Mouse (Mus musculus) intestine, postnatal 0 days (tissue): ENCODE results near the gene Tgfb1. TPM values are rescaled to one million over a fixed set of nuclear protein-coding genes. Genes with fewer than 3 reads are reported as not detected.

Experiments
- ATAC-seq: fragments of 200-750 bp; cut with Nextera tagmentation; 2 replicates; pipeline ENCODE4 v1.8.0; 2017; ENCODE audit warnings: mild to moderate bottlenecking, moderate TSS enrichment, moderate library complexity
- H3K27ac ChIP-seq: fragments of 300-500 bp; sonication (generic); 2 replicates; pipeline ENCODE4 v1.5.1; 2014; ENCODE audit warnings: mild to moderate bottlenecking, low read depth, low read length, moderate library complexity
- H3K27me3 ChIP-seq: fragments of 300-500 bp; sonication (generic); replicated peaks from 2 replicates; pipeline ENCODE4 v1.6.1; 2014; ENCODE audit warnings: low read length, mixed read lengths; ENCODE audit not compliant: control insufficient read depth, insufficient read depth
- H3K36me3 ChIP-seq: fragments of 300-500 bp; sonication (generic); 2 replicates; pipeline ENCODE4 v1.6.1; 2014; ENCODE audit warnings: mild to moderate bottlenecking, moderate library complexity; ENCODE audit not compliant: control insufficient read depth, insufficient read depth
- H3K4me1 ChIP-seq: fragments of 300-500 bp; sonication (generic); replicated peaks from 2 replicates; pipeline ENCODE4 v1.6.1; 2014; ENCODE audit warnings: antibody characterized with exemption, low read length, mixed read lengths; ENCODE audit not compliant: control insufficient read depth, insufficient read depth
- H3K4me2 ChIP-seq: fragments of 300-500 bp; sonication (generic); replicated peaks from 2 replicates; pipeline ENCODE4 v1.6.1; 2014; ENCODE audit warnings: low read depth, mild to moderate bottlenecking, moderate library complexity
- H3K4me3 ChIP-seq: fragments of 300-500 bp; sonication (generic); 2 replicates; pipeline ENCODE4 v1.5.1; 2014; ENCODE audit warnings: low read depth, low read length
- H3K9ac ChIP-seq: fragments of 300-500 bp; sonication (generic); 2 replicates; pipeline ENCODE4 v1.6.1; 2014; ENCODE audit warnings: mild to moderate bottlenecking, low read depth, low read length
- H3K9me3 ChIP-seq: fragments of 300-500 bp; sonication (generic); 2 replicates; pipeline ENCODE4 v1.6.1; 2016; ENCODE audit warnings: mixed run types; ENCODE audit not compliant: control insufficient read depth
- CTCF ChIP-seq: sonication (generic); IDR thresholded peaks from 2 replicates; pipeline ENCODE4 v1.5.1; 2016; ENCODE audit warnings: low read depth, mild to moderate bottlenecking, control low read depth, antibody characterized with exemption, moderate library complexity
- WGBS: fragments of 180-500 bp; shearing (Covaris S2); extraction: QIAGEN DNeasy Blood & Tissue Kit; methylation state at CpG from one replicate; pipeline ENCODE4 v1.1.7; 2014; 5-methylcytosine and 5-hydroxymethylcytosine counted together
- polyA plus RNA-seq: library from polyadenylated mRNA; unstranded; fragments of >200 nt; fragmentation: Nextera tagmentation; extraction: Ambion mirVana; gene quantifications from 2 replicates; pipeline ENCODE4 v1.2.1, GENCODE M21; 2015

Tgfb1 gene
- polyA plus RNA-seq, 1 experiment from 2014 or later, result 1.7 TPM

DNA sequence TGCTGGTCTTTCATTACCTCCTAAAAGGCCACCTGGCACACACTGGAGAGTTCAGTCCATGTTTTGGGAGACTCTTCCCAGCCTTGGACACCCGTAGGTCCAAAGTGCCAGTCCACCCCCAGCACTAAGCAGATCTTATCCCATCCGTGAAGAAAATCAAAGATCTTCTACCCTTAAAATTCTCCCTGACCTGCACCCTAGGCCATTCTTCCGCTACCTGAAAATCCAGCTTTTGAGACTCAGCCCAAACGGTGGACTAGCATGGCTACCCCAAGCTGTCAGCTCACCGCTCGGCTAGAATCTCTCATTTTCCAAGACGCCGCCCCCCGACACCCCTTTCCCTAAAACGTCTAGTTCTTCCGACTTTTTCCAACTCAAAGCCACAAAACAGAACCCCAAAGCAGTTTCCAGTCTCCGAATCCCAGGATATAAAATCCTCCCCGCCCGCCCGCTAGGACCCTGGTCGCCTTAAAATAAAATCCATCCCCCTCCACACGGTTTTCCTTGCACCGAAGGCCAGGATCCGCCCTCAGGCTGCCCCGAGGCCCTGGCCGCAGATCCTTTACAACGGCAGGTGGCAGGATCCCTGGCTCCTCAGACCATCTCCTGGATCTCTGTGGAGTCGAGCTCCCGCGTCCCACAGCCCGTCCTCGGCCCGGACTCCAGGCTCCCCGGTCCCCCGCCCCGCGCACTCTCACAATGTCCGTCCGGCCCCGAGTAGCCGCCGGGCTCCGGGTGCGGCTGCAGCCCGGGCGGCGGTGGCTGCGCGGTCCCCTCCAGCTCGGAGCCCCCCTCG, 67.0 kb downstream of the Tgfb1 start:
- no peaks in the 10 kb centered on the region for H3K9me3 ChIP-seq
- ATAC-seq, result peak; percentile 4
- peak overlapping the region; percentile 76 for H3K4me2 ChIP-seq
- no peaks in the 10 kb centered on the region for H3K27me3 ChIP-seq
- peak overlapping the region; percentile 99 for H3K27ac ChIP-seq
- peaks cover 24% of the 10 kb centered on the region for H3K36me3 ChIP-seq
- no peak for TF ChIP-seq CTCF
- peaks cover 9% of the 10 kb centered on the region; the same call in 1 of the 2 replicates for H3K4me1 ChIP-seq
- WGBS, result under 1% methylated on average over 46 of the region's 46 CpGs
- peak overlapping the region; percentile 99 for H3K4me3 ChIP-seq
- peak overlapping the region; percentile 100 for H3K9ac ChIP-seq

DNA sequence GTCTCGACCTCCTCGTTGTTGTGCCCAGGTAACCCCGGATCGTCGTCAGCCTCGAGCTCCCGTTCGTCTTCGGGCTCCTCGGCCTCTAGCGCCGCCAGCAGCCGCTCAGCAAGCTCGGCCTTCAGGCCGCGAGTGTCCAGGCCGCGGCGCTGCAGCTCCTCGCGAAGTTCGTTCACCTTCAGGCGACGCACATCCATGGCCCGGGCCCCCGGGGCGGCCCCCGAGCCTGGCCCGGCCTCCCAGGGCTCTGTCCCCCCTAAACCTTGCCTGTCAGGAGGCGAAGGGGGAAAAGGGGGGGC, 67.6 kb downstream of the Tgfb1 start:
- Histone ChIP-seq H3K36me3 (peaks cover 19% of the 10 kb centered on the region), H3K27me3 (no peaks in the 10 kb centered on the region), H3K4me3 (peak overlapping the region; percentile 99), H3K27ac (peak overlapping the region; percentile 99), H3K9ac (peak overlapping the region; percentile 100), H3K9me3 (no peaks in the 10 kb centered on the region), H3K4me2 (peak overlapping the region; percentile 76), H3K4me1 (peaks cover 9% of the 10 kb centered on the region; the same call in 1 of the 2 replicates)
- peak; percentile 69 for TF ChIP-seq CTCF
- ATAC-seq, result no peak
- WGBS, result under 1% methylated on average over 30 of the region's 30 CpGs

Other genes starting within 250 kb of the Tgfb1 start
- 59.1 and 92.6 TPM in 2 replicates for gene Ceacam1, start 209.4 kb upstream of the Tgfb1 start, polyA plus RNA-seq
- 0.20 and 0.37 TPM in 2 replicates for gene Ceacam2, start 147.1 kb upstream of the Tgfb1 start, polyA plus RNA-seq
- 117 and 135 TPM in 2 replicates for gene Erich4, start 71.1 kb upstream of the Tgfb1 start, polyA plus RNA-seq
- gene Dmac2, start 67.6 kb upstream of the Tgfb1 start, polyA plus RNA-seq, result 29.0 and 32.6 TPM in 2 replicates
- 3.4 and 3.5 TPM in 2 replicates for gene B3gnt8, start 60.3 kb upstream of the Tgfb1 start, polyA plus RNA-seq
- 39.8 and 44.3 TPM in 2 replicates for gene Bckdha, start 28.0 kb upstream of the Tgfb1 start, polyA plus RNA-seq
- gene Exosc5, start 27.8 kb upstream of the Tgfb1 start, polyA plus RNA-seq, result 50.4 and 52.7 TPM in 2 replicates
- gene Tmem91, start 11.8 kb upstream of the Tgfb1 start, polyA plus RNA-seq, result 0.61 and 1.3 TPM in 2 replicates
- 12.4 and 12.6 TPM in 2 replicates for gene B9d2, start 6.2 kb upstream of the Tgfb1 start, polyA plus RNA-seq
- 15.9 and 16.5 TPM in 2 replicates for gene Ccdc97, start 32.1 kb downstream of the Tgfb1 start, polyA plus RNA-seq
- 32.1 TPM in 2 replicates for gene Hnrnpul1, start 67.8 kb downstream of the Tgfb1 start, polyA plus RNA-seq
- gene Axl, start 101.7 kb downstream of the Tgfb1 start, polyA plus RNA-seq, result 52.1 and 58.8 TPM in 2 replicates
- gene Cyp2s1, start 129.9 kb downstream of the Tgfb1 start, polyA plus RNA-seq, result 9.7 and 11.6 TPM in 2 replicates
- 0.13 and 0.29 TPM in 2 replicates for gene Cyp2b10, start 210.6 kb downstream of the Tgfb1 start, polyA plus RNA-seq